Mouse (Mus musculus): ENCODE results near the gene Kdm5a.

GRCm38 (mm10) chr6:120363688-120364522 lies at the start of gene Kdm5a, which contains the start of gene Ccdc77:
- no peak for TF ChIP-seq CTCF (IDR thresholded peaks at IDR 0.05; ENCODE audit: low read depth, low read length)
- TF ChIP-seq TAL1 (conservative IDR thresholded peaks at IDR 0.05; ENCODE audit: low read depth, low read length) = no peak
- no peak for TF ChIP-seq GATA2 (IDR thresholded peaks at IDR 0.05; ENCODE audit: borderline replicate concordance, low read depth, low read length)
- TF ChIP-seq POLR2AphosphoS5 (IDR thresholded peaks at IDR 0.05; ENCODE audit: insufficient replicate concordance, low read depth, low read length) = no peak

Data from G1E (cell line).